Mouse (Mus musculus): ENCODE data around the gene Srsf10. TPM values are rescaled to one million over a fixed set of nuclear protein-coding genes. Genes with fewer than 3 reads are reported as not detected.

The Srsf10 gene
- total RNA-seq (2021): 100 to 1,000 TPM in 1 of 2 experiments, 10 to 100 TPM in 1; 94.0 to 117 TPM
- long read RNA-seq, experiment 1, transcript Srsf10-205 (6 exons, 3,754 nt): minor isoform, 18 of 84 reads
- long read RNA-seq, experiment 1, transcript Srsf10-207 (3 exons, 717 nt): minor isoform, 8 of 84 reads
- long read RNA-seq, experiment 1, transcript Srsf10-204 (6 exons, 3,058 nt): major isoform, 23 of 84 reads
- long read RNA-seq, experiment 1, partial matches to known transcripts: 10 of 84 reads
- long read RNA-seq, experiment 1, other reads (novel, unspliced or antisense): 20 of 84 reads
- long read RNA-seq, experiment 2, transcript Srsf10-205 (6 exons, 3,754 nt): major isoform, 10 of 30 reads
- long read RNA-seq, experiment 2, partial matches to known transcripts: 8 of 30 reads
- long read RNA-seq, experiment 2, other reads (novel, unspliced or antisense): 5 of 30 reads

DNA sequence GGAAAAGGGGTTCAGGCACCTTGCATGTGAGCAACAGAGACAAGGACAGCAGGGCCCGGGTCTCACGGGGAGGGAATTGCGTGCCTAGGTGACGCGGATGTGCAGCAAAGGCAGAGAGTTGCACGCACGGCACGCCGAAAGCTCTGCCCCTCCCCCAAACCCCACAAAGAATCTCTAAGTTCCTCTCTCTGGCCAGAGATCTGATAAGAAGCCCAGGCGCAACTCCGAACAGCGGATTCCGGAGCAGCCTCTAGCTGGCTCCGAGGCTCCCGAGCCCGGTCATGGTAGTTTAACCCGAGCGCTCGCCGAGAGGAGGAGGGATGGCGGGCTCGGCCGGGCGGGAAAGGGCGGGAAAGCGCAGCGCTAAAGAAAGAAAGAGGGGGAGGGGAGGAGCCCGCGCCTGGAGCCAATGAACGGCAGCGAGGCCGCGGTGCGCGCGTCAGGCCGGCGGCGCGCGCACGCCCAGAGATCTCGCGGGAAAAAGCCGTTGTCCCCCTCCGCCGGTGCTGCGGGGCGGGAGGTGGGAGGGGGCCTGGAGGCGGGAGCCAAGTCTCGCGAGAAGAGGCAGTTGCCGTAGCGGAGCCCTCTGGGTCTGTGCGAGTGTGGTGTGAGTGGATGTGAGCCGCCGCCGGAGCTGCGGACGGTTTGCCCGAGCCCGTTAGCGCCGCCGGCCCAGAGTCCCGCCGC lies at the start of gene Srsf10:
TSS of gene Srsf10 (plus strand) at position 212 of the 687 bp plus-strand sequence.
- DNase-seq: peak; percentile 98

DNA sequence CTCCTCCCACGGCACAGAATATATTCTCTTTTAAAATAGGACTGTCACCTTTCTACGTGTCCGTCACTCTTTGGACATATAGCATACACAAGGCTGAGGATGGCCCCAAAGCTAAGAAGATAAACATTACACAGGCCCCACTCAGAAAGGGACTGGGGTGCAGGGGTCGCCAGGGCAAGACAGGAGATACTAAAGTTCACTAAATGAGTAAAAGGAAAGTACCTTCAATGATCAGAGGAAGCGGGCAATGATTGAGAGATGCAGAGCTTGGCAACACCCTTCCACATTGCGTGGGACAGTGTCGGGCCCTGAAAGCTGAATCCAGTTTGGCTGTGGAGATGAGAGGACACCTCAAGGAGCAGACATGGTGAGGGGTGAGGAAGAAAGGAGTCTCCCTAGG lies 40.7 kb upstream of the Srsf10 start:
- DNase-seq: no peak

GRCm38 (mm10) chr4:135816905-135817622 lies 38.5 kb upstream of the Srsf10 start:
- peak; percentile 74 for DNase-seq

DNA sequence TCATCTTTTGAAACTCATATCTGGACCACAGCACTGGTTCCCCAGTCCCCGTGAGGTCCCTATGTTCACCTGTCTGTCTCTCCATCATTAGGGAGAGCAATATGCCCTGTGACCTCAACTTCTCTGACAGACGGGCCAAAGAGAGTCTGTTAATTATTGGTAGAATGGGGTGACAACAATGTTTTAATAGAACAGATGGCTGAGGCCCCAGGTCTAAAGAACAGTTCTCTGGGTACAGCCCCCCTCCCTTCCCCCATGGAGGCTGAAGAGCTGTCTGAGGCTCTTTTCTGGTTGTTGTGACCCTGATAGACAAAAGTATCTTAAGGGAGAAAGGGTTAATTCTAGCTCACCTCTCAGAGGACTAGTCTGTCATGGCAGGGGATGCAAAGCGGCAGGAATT lies 37.2 kb upstream of the Srsf10 start:
- no peak for DNase-seq

GRCm38 (mm10) chr4:135819826-135820526 lies 35.6 kb upstream of the Srsf10 start:
- peak; percentile 79 for DNase-seq

DNA sequence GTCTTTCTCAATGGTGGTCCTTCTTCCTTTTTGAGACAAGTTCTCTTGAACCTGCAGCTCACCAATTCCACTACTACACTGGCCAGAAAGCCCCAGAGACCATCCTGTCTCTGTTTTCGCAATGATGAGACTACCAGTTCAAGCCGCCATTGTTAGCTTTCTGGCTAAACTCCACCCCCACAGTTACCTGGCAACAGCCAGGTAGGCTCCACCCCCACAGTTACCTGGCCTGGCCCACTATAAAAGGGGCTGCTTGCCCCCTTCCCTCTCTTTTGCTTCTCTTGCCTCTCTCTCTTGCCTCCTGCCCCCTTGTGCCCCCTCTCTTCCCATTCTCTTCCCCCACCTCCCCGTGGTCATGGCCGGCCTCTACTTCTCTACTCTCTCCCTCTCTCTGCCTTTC lies 33.8 kb upstream of the Srsf10 start:
- DNase-seq: no peak

DNA sequence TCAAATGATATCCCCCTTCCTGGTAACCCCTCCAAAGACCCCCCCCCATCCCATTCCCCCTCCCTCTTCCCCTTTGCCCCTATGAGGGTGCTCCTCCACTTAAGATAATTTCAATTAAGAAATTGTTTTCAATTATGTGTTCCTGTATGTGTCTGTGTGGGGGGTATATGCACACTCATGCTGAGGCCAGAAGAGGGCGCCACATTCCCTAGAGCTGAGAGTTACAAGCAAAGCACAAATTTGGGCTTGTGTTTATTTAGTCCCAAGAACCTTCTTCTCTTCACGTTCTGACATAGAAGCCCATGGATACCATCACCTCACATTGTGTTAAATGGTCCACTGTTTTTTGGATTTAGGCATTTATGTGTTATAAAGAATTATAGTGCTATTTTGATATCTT lies 32.2 kb upstream of the Srsf10 start:
- peak; percentile 70 for DNase-seq

- DNase-seq: no peak
Observed at GRCm38 (mm10) chr4:135824254-135824653, 31.3 kb upstream of the Srsf10 start.

DNA sequence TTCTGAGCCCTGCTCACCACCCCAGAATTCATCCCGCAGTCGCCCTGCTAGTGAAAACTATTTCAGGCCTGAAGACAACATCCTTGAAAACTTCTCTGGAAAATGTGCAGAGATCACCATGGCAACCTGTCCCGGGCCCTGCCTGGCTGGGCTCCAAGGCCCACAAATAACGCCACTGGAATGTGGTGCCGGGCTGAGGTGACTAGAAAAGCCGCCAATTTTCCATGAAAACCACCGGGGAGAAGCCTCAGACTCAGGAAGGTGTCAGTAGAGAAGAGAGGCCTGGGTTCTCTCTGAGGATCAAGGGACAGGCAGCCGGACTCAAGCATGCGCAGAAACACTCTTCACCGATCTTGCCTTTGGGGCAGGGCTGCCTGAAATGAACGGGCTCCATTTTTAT lies 27.1 kb upstream of the Srsf10 start:
- peak; percentile 91 for DNase-seq

- DNase-seq: peak; percentile 51
Observed at GRCm38 (mm10) chr4:135832070-135832469, 23.5 kb upstream of the Srsf10 start.

DNA sequence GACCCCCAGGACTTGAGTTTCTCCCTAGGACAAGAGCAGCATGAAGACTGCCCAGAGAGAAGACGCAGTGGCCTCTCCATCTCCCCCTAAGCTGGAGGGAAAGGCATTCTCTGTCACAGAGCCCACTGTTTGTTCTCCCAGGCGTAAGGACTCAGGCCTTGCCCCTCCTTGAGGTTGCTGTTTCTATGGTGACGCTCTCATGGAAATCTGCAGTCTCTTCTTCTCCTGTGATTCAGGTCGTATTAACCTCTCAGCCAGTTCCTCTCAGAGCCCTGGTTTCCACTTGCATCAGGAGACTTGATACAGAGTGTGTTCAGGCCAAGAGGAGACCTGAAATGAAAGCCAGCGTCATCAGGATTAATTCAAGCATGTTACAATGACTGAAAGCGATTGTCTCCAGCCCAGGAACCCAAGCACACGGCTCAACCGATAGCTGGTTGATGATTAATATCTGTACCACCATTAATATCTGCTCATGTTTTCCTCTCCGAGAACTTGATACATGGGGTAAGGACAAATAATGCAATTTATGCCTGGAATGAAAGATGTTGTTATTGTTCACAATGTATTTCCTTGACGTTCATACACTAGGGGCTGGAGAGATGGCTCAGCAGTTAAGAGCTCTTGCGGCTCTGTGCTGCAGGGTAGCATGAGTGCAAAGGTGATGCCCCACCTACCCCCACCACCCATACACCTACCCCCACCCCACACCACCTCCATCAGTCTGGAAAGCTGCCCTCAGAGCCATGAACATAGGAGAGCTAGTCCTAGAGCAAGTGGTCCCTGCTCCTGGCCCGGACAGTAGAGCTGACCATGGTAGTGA lies 22.0 kb upstream of the Srsf10 start:
- no peak for DNase-seq

- no peak for DNase-seq
Observed at GRCm38 (mm10) chr4:135834124-135834717, 21.3 kb upstream of the Srsf10 start.

- no peak for DNase-seq
Observed at GRCm38 (mm10) chr4:135838925-135839292, 16.6 kb upstream of the Srsf10 start.

DNA sequence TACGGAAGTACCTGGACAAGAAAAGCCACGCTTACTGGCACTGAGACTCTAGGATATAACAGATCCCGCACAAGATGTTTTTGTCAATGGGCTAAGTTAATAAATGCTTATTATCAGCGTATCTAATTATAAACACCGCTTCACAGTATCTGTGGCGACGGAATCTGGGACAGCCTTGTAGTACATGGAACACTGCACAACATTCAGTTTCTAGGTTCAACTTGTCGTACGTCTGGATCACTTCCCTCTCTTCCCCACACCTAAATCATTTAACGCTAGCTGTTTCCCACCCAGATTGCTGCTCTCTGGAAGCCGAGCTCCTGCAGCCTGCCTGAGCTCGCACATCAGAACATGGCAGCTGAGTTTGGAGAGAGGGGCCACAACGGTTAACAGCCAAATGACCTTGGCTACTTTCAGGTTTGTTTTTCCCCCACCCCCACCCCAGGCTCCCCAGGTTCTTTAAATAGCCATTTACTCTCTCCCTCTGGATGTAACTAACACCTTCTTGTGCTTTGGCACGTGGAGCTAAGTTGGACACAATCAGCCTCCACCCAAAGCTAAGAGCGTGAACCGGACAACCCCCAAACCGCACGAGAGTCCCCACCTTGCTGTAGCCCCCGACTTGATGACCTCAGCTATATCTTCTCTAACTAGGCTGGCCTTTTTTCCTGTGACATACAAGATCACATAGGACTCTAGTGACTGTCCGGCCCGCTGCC lies 16.1 kb upstream of the Srsf10 start:
- DNase-seq: no peak

DNA sequence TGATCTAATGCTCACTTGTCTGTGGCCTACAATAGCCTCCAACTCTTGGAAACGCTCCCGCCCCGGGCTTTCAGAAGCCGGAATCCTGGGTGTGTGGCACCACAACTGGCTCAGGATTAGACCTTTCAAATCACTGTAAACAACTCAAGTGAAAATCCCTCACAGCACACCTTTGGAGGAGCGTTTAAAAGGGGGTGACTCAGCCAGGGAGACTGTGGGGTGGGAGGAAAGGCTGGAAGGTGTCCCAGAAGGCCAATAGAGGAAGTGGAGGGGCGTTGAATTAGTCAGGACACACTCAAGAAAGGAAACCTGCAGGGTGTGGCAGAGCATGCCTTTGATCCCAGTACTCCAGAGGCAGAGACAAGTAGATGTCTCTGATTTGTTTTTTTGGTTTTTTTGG lies 11.1 kb upstream of the Srsf10 start:
- DNase-seq: no peak

GRCm38 (mm10) chr4:135847581-135847980 lies 8.0 kb upstream of the Srsf10 start:
- peak; percentile 84 for DNase-seq

DNA sequence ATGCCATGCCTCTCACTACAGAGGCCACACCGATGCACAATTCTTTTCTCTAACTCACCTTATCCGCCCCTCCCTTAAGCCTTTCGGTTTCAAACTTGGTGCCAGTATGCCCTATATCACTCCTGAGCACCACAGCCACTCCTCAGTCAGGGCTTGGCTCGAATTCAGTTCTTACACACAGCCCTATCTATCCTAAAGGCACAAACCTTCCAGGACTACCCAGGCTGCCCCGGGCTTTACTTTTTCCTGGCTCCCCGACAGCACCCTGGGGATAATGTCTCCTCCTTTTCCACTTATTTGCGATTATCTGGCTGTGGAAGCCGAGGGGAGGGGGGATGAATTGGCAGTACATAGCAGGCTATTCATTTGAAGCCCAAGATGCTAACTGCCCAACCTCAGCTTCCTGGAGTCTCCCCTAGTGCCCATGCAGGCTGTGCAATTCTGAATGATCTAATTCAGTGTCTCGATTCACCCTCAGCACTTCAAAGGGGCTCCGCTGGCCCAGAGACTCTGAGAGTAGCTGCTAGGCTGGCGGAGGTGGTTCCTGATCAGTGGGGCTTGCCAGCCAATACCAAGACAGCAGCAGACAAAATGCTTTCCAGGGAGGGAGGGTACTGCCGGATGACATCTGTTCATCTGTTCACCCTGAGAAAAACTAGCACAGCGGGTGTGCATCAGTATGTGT lies 5.0 kb upstream of the Srsf10 start:
- no peak for DNase-seq

DNA sequence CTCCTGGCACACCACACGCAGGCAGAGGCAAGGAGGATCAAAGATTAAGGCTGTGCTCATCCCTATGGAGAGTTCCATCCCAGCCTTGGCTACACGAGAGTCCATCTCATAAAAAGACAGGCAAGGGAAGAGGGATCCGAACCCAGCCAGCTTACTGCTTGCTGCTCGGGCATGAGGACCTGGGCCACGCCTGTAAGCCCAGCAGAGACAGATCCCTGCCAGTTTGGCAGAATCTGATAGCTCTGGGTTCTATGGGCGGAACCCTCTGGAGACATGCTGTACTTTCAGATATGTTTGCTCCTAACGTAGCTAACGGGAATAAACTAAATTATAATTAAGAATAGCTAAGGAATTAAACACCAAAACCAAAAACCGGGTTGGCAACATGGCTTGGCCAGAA lies 3.6 kb upstream of the Srsf10 start:
- DNase-seq: no peak

- DNase-seq: no peak
Observed at GRCm38 (mm10) chr4:135853987-135854546, 1.5 kb upstream of the Srsf10 start.

Data from adrenal gland, postnatal 10 days (tissue).